Mouse (Mus musculus): ENCODE results near the gene Ddt. TPM values are rescaled to one million over a fixed set of nuclear protein-coding genes. Genes with fewer than 3 reads are reported as not detected.

The Ddt gene
- polyA plus RNA-seq, 1 experiment from 2014 or later: 55.6 TPM

DNA sequence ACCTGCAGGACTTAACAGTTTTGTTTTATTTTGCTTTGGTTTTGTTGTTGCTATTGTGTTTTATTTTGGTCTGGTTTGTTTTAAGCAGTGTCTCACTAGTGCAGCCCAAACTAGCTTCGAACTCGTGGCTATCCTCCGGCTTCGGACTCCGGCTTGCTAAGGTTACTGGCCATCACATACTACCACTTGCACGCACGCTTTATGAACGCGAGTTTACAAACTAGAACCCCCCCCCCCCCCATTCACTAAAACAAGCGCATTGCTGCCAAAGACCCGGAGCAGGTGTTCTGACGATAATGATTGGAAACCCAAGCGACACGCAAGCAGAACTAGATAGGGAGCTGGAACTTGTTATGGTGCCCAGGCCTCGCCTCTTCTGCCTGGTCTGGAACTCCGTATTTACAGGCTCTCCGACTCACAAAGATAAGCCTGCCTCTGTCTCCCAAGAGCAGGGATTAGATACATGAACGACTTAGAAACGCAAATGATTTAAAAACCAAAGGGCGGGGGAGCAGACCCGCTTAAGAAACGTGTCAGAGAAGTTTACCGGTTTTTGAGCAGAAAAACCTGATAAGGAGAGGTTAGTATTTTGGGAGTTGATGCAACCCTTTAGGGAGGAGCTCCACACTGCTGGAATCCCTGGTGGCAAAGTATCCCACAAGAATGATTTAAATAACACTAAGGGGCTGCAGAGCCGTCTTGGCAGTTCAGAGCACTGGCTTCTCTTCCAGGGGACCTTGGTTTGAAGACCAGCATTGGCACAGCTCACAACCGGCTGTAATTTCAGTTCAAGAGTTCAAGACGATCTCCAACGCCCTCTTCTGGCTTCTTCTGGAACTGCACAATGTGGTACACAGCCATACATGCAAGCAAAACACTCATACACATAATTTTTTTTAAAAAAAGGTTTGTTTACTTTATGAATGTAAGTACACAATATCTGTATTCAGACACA, 8.4 kb downstream of the Ddt start:
- H3K9ac ChIP-seq: no peak overlapping the region
- peak overlapping the region; percentile 57; the same call in 1 of the 2 replicates for H3K27ac ChIP-seq
- peak overlapping the region; percentile 96 for H3K4me3 ChIP-seq
- peak; percentile 13; the same call in 1 of the 2 replicates for ATAC-seq (ENCODE audit: insufficient number of reproducible peaks, low FRiP score, low TSS enrichment, low read depth)
- no peaks in the 10 kb centered on the region; the same call in 1 of the 2 replicates for H3K36me3 ChIP-seq
- peak overlapping the region; percentile 76 for H3K4me2 ChIP-seq
- no peaks in the 10 kb centered on the region for H3K27me3 ChIP-seq
- no peaks in the 10 kb centered on the region for H3K9me3 ChIP-seq
- WGBS: 1% methylated on average over 27 of the region's 27 CpGs
- H3K4me1 ChIP-seq: peaks cover 16% of the 10 kb centered on the region

DNA sequence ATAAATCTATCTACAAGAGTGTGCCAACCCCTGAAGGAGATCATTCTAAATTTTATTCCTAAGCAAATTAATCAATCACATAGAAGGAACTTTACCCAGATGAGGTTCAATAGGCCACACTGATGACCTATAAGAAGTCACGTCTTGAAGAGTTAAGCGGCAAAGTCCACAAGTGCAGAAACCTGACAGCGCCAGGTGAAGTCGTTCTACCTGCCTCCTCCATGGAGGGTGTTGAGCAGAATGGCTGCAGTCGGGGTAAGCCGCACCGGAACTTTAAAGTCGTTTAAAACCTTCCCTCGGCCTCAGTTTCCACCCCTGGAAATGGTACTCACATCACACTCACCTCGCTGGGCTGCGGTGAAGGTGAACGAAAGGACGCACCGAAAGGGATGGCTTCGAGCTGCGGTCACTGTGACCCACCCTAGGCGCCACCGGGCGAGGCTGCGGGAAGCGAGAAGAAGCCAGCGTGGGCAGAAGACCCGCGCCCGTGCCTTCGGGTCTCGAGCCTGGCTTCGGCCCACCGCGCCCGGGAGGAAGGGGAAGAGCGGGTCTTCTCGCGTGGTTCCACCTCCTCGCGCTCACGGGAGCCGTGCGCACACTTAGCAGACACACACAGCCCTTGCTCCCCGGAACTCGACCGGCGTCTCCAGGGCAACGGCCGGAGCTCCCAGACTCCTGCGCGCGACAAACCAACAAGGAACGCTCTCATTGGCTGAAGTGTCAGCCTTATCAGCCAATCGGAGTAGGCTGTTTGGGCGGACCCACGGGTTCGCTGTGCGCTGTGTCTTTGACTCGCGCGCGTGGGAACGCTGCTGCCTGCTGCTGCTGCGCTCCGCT, 9.3 kb downstream of the Ddt start, which contains the start of gene Cabin1:
Cabin1 (minus strand) TSS at position 660 of the 837 bp plus-strand sequence.
- H3K4me1 ChIP-seq: peaks cover 16% of the 10 kb centered on the region
- H3K4me3 ChIP-seq: peak within 1 kb of the TSS; percentile 96
- H3K27me3 ChIP-seq: no peaks in the 10 kb centered on the region
- no peaks in the 10 kb centered on the region for H3K9me3 ChIP-seq
- peak; percentile 95 for ATAC-seq (ENCODE audit: insufficient number of reproducible peaks, low FRiP score, low TSS enrichment, low read depth)
- H3K4me2 ChIP-seq: peak within 1 kb of the TSS; percentile 76
- under 1% methylated on average over 61 of the region's 61 CpGs for WGBS
- H3K9ac ChIP-seq: peak within 1 kb of the TSS; percentile 68
- H3K36me3 ChIP-seq: no peaks in the 10 kb centered on the region; the same call in 1 of the 2 replicates
- H3K27ac ChIP-seq: peak within 1 kb of the TSS; percentile 67

GRCm38 (mm10) chr10:75762413-75762812, 10.8 kb downstream of the Ddt start:
- Histone ChIP-seq H3K36me3 (peaks cover 5% of the 10 kb centered on the region), H3K4me2 (no peak overlapping the region), H3K4me1 (peaks cover 16% of the 10 kb centered on the region), H3K27me3 (no peaks in the 10 kb centered on the region), H3K27ac (no peak overlapping the region), H3K9ac (no peak overlapping the region), H3K9me3 (no peaks in the 10 kb centered on the region), H3K4me3 (no peak overlapping the region)
- ATAC-seq (ENCODE audit: insufficient number of reproducible peaks, low FRiP score, low TSS enrichment, low read depth): no peak
- 95% methylated on average over 3 of the region's 3 CpGs for WGBS

- Histone ChIP-seq H3K9me3 (no peaks in the 10 kb centered on the region), H3K27me3 (no peaks in the 10 kb centered on the region), H3K9ac (no peak overlapping the region), H3K27ac (no peak overlapping the region), H3K4me3 (no peak overlapping the region), H3K4me1 (peaks cover 16% of the 10 kb centered on the region), H3K36me3 (peaks cover 10% of the 10 kb centered on the region), H3K4me2 (no peak overlapping the region)
- WGBS: 90% methylated on average over 3 of the region's 3 CpGs
- ATAC-seq (ENCODE audit: insufficient number of reproducible peaks, low FRiP score, low TSS enrichment, low read depth): no peak
Measured at GRCm38 (mm10) chr10:75760311-75760710, 12.9 kb downstream of the Ddt start.

DNA sequence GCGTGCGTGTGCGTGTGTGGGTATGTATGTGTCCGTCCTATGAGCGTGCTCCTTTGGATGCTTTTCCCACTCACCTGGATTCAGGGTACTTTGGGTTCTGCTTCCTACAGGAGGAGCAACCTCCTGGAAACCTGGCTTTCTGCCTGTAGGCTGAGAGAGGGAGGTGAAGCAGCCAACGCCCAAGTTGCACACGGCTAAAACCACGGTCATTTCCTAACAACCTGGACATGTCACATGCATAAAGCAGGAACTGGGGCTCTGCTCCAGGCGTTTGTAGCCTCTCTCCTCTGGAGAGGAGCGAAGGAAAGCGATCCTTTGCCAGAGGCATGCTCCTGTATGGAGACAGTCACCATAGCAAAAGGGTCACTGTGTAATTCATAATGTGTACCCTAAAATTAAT, 16.5 kb downstream of the Ddt start:
- Histone ChIP-seq H3K36me3 (peaks cover 46% of the 10 kb centered on the region), H3K27me3 (no peaks in the 10 kb centered on the region), H3K4me3 (no peak overlapping the region), H3K9me3 (no peaks in the 10 kb centered on the region), H3K27ac (no peak overlapping the region), H3K9ac (no peak overlapping the region), H3K4me2 (no peak overlapping the region), H3K4me1 (no peaks in the 10 kb centered on the region)
- ATAC-seq (ENCODE audit: insufficient number of reproducible peaks, low FRiP score, low TSS enrichment, low read depth): no peak
- 88% methylated on average over 11 of the region's 11 CpGs for WGBS

DNA sequence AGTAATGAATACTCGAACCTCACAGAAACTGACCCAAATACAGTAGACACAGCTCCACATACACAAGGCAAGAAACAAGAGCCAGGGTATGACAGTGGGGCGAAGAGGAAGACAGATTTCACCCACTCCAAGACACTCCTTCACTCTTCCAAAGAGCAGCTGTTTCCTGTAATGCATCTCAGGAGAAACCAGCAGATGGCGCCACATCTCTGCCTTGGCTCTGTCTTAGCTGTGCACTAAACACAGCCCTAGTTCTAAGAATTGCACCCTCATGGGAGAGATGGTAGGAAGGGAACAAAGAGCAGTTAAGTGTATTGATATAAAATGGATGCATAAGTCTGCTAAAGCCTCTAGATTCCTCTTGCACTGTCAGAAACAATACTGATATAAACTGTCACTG, 29.2 kb downstream of the Ddt start:
- Histone ChIP-seq H3K27ac (no peak overlapping the region), H3K4me1 (no peaks in the 10 kb centered on the region), H3K4me3 (no peak overlapping the region), H3K27me3 (no peaks in the 10 kb centered on the region), H3K9ac (no peak overlapping the region), H3K36me3 (peaks cover 92% of the 10 kb centered on the region), H3K4me2 (no peak overlapping the region), H3K9me3 (no peaks in the 10 kb centered on the region)
- ATAC-seq (ENCODE audit: insufficient number of reproducible peaks, low FRiP score, low TSS enrichment, low read depth): peak; percentile 46
- 41% methylated on average over 3 of the region's 3 CpGs for WGBS

GRCm38 (mm10) chr10:75743369-75743768, 29.8 kb downstream of the Ddt start:
- ATAC-seq (ENCODE audit: insufficient number of reproducible peaks, low FRiP score, low TSS enrichment, low read depth): no peak

DNA sequence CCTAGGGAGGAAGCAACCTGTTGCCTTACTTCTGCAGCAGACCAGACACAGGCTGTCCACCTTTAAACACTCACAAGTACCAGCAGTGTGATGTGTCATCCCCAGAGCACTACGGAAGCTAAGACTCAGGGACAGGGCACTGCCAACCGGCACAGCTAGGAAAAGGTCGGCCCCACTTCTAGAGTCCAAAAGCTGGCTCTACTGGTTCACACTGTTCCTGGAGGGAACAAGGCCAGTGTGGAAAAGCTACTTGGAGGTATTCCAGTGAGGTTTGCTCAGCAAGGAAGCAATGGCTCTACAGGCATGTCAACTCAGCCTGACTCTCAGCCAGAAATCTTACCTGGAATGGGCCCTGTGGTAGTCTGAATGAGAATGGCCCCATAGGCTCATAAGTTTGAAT, 32.3 kb downstream of the Ddt start:
- WGBS: 95% methylated on average over 3 of the region's 3 CpGs
- H3K27ac ChIP-seq: no peak overlapping the region
- no peak overlapping the region for H3K9ac ChIP-seq

More at GRCm38 (mm10) chr10:75743369-75743768, 29.8 kb downstream of the Ddt start:
- WGBS: 90% methylated on average over 12 of the region's 12 CpGs
- H3K36me3 ChIP-seq: peaks cover 92% of the 10 kb centered on the region
- H3K27me3 ChIP-seq: no peaks in the 10 kb centered on the region
- H3K9ac ChIP-seq: no peak overlapping the region
- no peak overlapping the region for H3K4me3 ChIP-seq
- H3K4me1 ChIP-seq: no peaks in the 10 kb centered on the region
- H3K4me2 ChIP-seq: no peak overlapping the region
- H3K9me3 ChIP-seq: no peaks in the 10 kb centered on the region
- no peak overlapping the region for H3K27ac ChIP-seq

GRCm38 (mm10) chr10:75725449-75725848, 47.8 kb downstream of the Ddt start:
- ATAC-seq (ENCODE audit: insufficient number of reproducible peaks, low FRiP score, low TSS enrichment, low read depth): no peak
- H3K27me3 ChIP-seq: no peaks in the 10 kb centered on the region
- H3K4me3 ChIP-seq: no peak overlapping the region
- H3K27ac ChIP-seq: no peak overlapping the region
- WGBS: 93% methylated on average over 7 of the region's 7 CpGs
- H3K36me3 ChIP-seq: peaks cover 89% of the 10 kb centered on the region
- no peak overlapping the region for H3K9ac ChIP-seq
- H3K4me1 ChIP-seq: no peaks in the 10 kb centered on the region
- no peaks in the 10 kb centered on the region for H3K9me3 ChIP-seq
- H3K4me2 ChIP-seq: no peak overlapping the region

More for the DNA sequence above, 32.3 kb downstream of the Ddt start:
- no peak for ATAC-seq (ENCODE audit: insufficient number of reproducible peaks, low FRiP score, low TSS enrichment, low read depth)
- no peaks in the 10 kb centered on the region for H3K27me3 ChIP-seq
- peaks cover 89% of the 10 kb centered on the region for H3K36me3 ChIP-seq
- H3K4me3 ChIP-seq: no peak overlapping the region
- H3K9me3 ChIP-seq: no peaks in the 10 kb centered on the region
- H3K4me1 ChIP-seq: no peaks in the 10 kb centered on the region
- H3K4me2 ChIP-seq: no peak overlapping the region
